Mouse (Mus musculus) neural tube, embryonic 15.5 days (tissue): ENCODE results near the gene Mlh3. TPM values are rescaled to one million over a fixed set of nuclear protein-coding genes. Genes with fewer than 3 reads are reported as not detected.

Experiments used
- ATAC-seq: fragments of 200-750 bp; cut with Nextera tagmentation; 2 replicates; pipeline ENCODE4 v1.8.0; 2017; ENCODE audit warnings: mild to moderate bottlenecking, moderate TSS enrichment, moderate library complexity; ENCODE audit not compliant: low FRiP score
- H3K27ac ChIP-seq: fragments of 300-500 bp; sonication (generic); replicated peaks from 2 replicates; pipeline ENCODE4 v1.5.1; 2015; ENCODE audit warnings: mild to moderate bottlenecking, inconsistent platforms
- H3K27me3 ChIP-seq: fragments of 300-500 bp; sonication (generic); replicated peaks from 2 replicates; pipeline ENCODE4 v1.6.1; 2015; ENCODE audit warnings: inconsistent platforms
- H3K36me3 ChIP-seq: fragments of 300-500 bp; sonication (generic); 2 replicates; pipeline ENCODE4 v1.6.1; 2015; ENCODE audit warnings: inconsistent platforms
- H3K4me1 ChIP-seq: fragments of 300-500 bp; sonication (generic); 2 replicates; pipeline ENCODE4 v1.6.1; 2015; ENCODE audit warnings: inconsistent platforms
- H3K4me2 ChIP-seq: fragments of 300-500 bp; sonication (generic); 2 replicates; pipeline ENCODE4 v1.6.1; 2015; ENCODE audit warnings: inconsistent platforms, mild to moderate bottlenecking, moderate library complexity
- H3K4me3 ChIP-seq: fragments of 300-500 bp; sonication (generic); replicated peaks from 2 replicates; pipeline ENCODE4 v1.5.1; 2015; ENCODE audit warnings: mild to moderate bottlenecking, inconsistent platforms
- H3K9ac ChIP-seq: fragments of 300-500 bp; sonication (generic); replicated peaks from 2 replicates; pipeline ENCODE4 v1.6.1; 2015; ENCODE audit warnings: mild to moderate bottlenecking, inconsistent platforms
- H3K9me3 ChIP-seq: fragments of 300-500 bp; sonication (generic); replicated peaks from 2 replicates; pipeline ENCODE4 v1.6.1; 2016; ENCODE audit warnings: inconsistent platforms
- WGBS: fragments of 180-500 bp; shearing (Covaris S2); methylation state at CpG from one replicate; pipeline ENCODE4 v1.1.7; 2015; ENCODE audit warnings: mixed read lengths; 5-methylcytosine and 5-hydroxymethylcytosine counted together
- polyA plus RNA-seq: library from polyadenylated mRNA; unstranded; fragments of >200 nt; fragmentation: Nextera tagmentation; extraction: Ambion mirVana; gene quantifications from 2 replicates; pipeline ENCODE4 v1.2.1, GENCODE M21; 2015

The Mlh3 gene
- polyA plus RNA-seq, 1 experiment from 2014 or later: 8.5 TPM

GRCm38 (mm10) chr12:85219236-85219904 is 51.0 kb downstream of the Mlh3 start, which contains the start of gene Eif2b2:
Eif2b2 (plus strand) TSS chr12:85219481.
- Histone ChIP-seq H3K27me3 (no peaks in the 10 kb centered on the region), H3K4me2 (peak within 1 kb of the TSS; percentile 96), H3K36me3 (peaks cover 24% of the 10 kb centered on the region), H3K9me3 (no peaks in the 10 kb centered on the region), H3K9ac (peak within 1 kb of the TSS; percentile 49), H3K4me1 (peaks cover 28% of the 10 kb centered on the region), H3K4me3 (peak within 1 kb of the TSS; percentile 75), H3K27ac (peak within 1 kb of the TSS; percentile 86)
- ATAC-seq: peak; percentile 100
- WGBS: under 1% methylated on average over 54 of the region's 54 CpGs

DNA sequence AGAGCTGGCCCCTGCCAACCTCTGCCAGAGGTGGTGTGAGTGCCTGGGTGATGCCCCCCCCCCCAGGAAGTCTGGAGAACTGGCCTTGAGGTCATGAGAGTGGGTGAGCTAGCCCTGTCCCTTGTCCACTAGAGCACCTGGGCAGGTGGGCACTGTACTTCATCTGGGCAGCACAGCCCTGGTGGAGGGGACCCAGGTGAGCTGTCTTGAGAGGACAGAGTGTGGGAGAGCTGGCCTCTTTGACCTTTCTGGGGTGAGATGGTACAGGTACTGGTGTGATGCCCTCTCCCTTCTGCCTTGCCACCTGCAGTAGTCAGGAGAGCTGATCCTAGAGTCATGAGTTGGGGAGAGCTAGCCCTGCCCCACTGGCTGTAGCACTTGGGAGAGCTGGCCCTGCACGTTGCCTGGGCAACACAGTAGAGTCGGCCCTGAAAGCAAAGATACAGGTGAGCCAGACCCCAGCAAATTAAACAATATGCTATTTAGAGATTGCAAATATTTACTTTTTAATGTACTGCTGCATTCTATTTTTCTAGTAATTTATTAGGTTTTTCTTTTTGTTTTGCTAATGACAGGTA is 52.6 kb downstream of the Mlh3 start:
- H3K27ac ChIP-seq: no peak overlapping the region
- ATAC-seq: no peak
- no peaks in the 10 kb centered on the region for H3K9me3 ChIP-seq
- H3K36me3 ChIP-seq: peaks cover 10% of the 10 kb centered on the region
- no peaks in the 10 kb centered on the region for H3K27me3 ChIP-seq
- peaks cover 28% of the 10 kb centered on the region for H3K4me1 ChIP-seq
- WGBS: 87% methylated on average over 2 of the region's 2 CpGs
- no peak overlapping the region for H3K9ac ChIP-seq
- H3K4me2 ChIP-seq: no peak overlapping the region
- H3K4me3 ChIP-seq: no peak overlapping the region

- no peak for ATAC-seq
- WGBS: 83% methylated on average over 5 of the region's 5 CpGs
Observed at GRCm38 (mm10) chr12:85215031-85215430, 55.4 kb downstream of the Mlh3 start.

GRCm38 (mm10) chr12:85208687-85209199 is 61.7 kb downstream of the Mlh3 start:
- Histone ChIP-seq H3K9me3 (no peaks in the 10 kb centered on the region), H3K4me2 (no peak overlapping the region), H3K4me3 (no peak overlapping the region), H3K36me3 (no peaks in the 10 kb centered on the region), H3K27me3 (no peaks in the 10 kb centered on the region), H3K4me1 (no peaks in the 10 kb centered on the region), H3K27ac (no peak overlapping the region), H3K9ac (no peak overlapping the region)
- no peak for ATAC-seq
- 28% methylated on average over 7 of the region's 7 CpGs for WGBS

More at GRCm38 (mm10) chr12:85215031-85215430, 55.4 kb downstream of the Mlh3 start:
- no peaks in the 10 kb centered on the region for H3K9me3 ChIP-seq
- H3K27ac ChIP-seq: no peak overlapping the region
- H3K4me2 ChIP-seq: no peak overlapping the region
- H3K4me1 ChIP-seq: peaks cover 9% of the 10 kb centered on the region
- no peaks in the 10 kb centered on the region for H3K36me3 ChIP-seq
- H3K27me3 ChIP-seq: no peaks in the 10 kb centered on the region
- no peak overlapping the region for H3K4me3 ChIP-seq
- H3K9ac ChIP-seq: no peak overlapping the region

DNA sequence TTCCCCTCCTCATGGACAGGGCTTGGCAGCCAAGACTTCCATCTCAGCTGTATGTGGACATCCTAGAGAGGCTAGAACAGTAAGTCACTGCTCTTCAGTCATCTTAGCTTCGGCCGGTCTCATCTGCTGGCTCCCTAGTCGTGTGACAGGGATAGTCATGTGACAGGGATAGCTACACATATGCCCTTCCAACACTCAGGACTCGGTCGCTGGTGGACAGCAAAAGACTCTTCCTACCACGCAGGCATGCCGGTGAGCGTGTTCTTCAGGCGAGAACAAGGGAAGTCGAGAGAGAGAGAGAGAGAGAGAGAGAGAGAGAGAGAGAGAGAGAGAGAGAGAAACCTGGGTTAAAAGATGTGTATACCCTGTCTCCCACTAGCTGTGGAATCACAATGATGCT is 65.0 kb downstream of the Mlh3 start:
- Histone ChIP-seq H3K4me1 (peaks cover 15% of the 10 kb centered on the region), H3K27ac (no peak overlapping the region), H3K27me3 (no peaks in the 10 kb centered on the region), H3K36me3 (no peaks in the 10 kb centered on the region), H3K4me2 (no peak overlapping the region), H3K9me3 (no peaks in the 10 kb centered on the region), H3K4me3 (no peak overlapping the region), H3K9ac (no peak overlapping the region)
- no peak for ATAC-seq
- 89% methylated on average over 10 of the region's 10 CpGs for WGBS

GRCm38 (mm10) chr12:85204105-85204504 is 66.3 kb downstream of the Mlh3 start:
- 57% methylated on average over 8 of the region's 8 CpGs for WGBS
- no peak for ATAC-seq

DNA sequence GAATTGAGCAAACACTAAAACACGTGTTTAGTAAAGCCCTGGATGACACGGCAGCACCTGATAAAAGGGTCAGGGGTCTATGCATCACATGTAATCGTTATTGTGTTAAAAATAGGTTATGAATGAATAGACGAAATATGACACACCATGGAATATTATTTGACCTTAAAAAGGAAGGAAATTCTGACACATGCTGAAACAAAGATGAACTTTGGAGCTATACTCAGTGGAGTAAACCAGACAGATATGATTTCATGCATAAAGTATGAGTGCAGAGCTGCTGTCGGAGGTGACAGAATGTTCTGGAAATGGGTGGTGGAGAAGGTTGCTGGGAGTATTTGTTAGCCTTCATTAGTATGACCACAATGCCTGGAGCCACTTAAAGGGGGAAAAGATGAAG is 66.7 kb downstream of the Mlh3 start:
- no peaks in the 10 kb centered on the region for H3K27me3 ChIP-seq
- 82% methylated on average over 5 of the region's 5 CpGs for WGBS
- H3K27ac ChIP-seq: no peak overlapping the region
- H3K9ac ChIP-seq: no peak overlapping the region
- no peaks in the 10 kb centered on the region for H3K9me3 ChIP-seq
- no peaks in the 10 kb centered on the region for H3K36me3 ChIP-seq
- no peak overlapping the region for H3K4me3 ChIP-seq
- no peak overlapping the region for H3K4me2 ChIP-seq
- H3K4me1 ChIP-seq: peaks cover 15% of the 10 kb centered on the region
- ATAC-seq: no peak

More at GRCm38 (mm10) chr12:85204105-85204504, 66.3 kb downstream of the Mlh3 start:
- H3K27me3 ChIP-seq: no peaks in the 10 kb centered on the region
- no peak overlapping the region for H3K4me2 ChIP-seq
- H3K27ac ChIP-seq: no peak overlapping the region
- H3K9ac ChIP-seq: no peak overlapping the region
- no peak overlapping the region for H3K4me3 ChIP-seq
- H3K36me3 ChIP-seq: no peaks in the 10 kb centered on the region
- no peaks in the 10 kb centered on the region for H3K9me3 ChIP-seq
- H3K4me1 ChIP-seq: peaks cover 15% of the 10 kb centered on the region

DNA sequence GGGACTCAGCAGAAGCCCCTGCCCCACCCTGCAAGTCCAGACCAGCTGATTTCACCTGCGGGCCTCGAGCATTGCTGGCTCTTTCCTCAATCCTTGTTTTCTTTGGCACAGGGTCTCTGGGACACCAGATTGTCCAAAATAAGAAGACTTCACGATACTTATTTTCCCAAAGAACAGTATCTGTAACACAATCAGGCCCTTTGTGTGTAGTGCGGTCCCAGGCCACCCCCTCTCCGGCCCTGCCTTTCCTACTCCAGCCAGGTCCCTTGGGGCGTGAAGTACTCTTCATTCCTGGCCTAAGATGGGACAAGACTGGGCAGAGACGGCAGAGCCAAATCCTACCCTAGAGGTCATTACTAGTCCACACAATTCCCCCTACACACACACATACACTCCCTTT is 68.2 kb downstream of the Mlh3 start:
- 87% methylated on average over 7 of the region's 7 CpGs for WGBS
- Histone ChIP-seq H3K9me3 (no peaks in the 10 kb centered on the region), H3K4me2 (no peak overlapping the region), H3K36me3 (no peaks in the 10 kb centered on the region), H3K27me3 (no peaks in the 10 kb centered on the region), H3K4me1 (peaks cover 15% of the 10 kb centered on the region), H3K4me3 (no peak overlapping the region), H3K27ac (no peak overlapping the region), H3K9ac (no peak overlapping the region)
- no peak for ATAC-seq

DNA sequence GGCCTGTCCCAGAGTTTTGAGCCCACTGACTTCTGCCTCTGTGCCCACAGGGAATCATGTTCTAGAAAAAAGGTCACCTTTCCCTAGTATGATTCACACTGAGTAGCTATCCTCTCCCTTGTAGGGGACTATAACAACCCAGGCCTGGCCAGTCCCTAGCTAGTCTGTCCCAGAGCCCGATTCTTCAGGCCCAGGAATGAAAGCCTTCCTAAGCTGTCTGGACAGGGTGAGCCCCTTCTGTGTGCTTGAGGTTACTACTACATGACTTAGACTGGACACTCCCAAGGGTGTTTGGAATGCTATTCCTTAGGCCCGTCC is 68.6 kb downstream of the Mlh3 start:
- peak overlapping the region; percentile 60; the same call in 1 of the 2 replicates for H3K27ac ChIP-seq
- WGBS: 83% methylated on average over 2 of the region's 2 CpGs

DNA sequence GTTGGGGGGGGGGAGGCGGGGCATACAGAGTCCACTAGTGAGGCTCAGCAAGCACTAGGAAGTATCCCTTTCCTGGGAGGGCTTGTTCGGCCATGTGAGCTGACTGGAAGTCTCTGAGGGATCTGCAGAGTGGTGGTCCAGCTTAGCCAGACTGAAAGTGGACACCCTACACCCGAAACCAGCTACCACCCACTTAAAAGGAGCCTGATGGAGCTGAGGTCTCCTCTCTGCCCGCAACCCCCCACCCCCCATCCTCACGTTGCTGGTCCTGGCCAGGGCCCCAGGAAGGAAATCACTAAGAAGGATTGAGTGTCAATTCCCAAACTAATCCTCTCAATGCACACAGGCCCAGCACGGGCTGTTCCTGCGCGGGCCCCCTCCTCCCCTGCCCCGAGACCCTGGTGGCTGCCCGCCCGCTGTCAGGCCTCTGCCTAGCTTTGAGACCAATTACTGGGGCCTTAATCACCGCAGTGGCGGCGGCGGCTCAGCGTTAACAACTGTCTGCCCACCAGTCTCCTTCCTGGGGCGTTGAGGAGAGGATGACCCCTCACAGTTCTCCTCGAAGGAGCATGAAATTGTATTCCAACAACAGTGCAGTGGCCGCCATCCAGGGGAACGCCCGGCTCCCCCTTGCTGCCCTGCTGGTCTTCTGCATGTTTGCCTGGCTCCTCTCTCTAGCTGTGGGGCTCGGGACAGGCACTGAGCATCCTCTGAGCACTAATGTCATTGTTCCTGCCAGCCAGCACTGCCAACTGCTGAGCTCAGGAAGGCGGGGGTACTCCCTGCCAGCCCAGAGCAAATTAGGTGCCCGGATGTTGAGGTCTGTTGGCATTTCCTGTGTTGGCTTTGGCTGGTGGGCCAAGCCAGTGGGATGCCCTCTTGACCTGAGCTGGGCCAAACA is 69.2 kb downstream of the Mlh3 start:
- H3K4me3 ChIP-seq: no peak overlapping the region
- H3K4me1 ChIP-seq: peaks cover 15% of the 10 kb centered on the region
- peak overlapping the region; percentile 11; the same call in 1 of the 2 replicates for H3K4me2 ChIP-seq
- no peak overlapping the region for H3K9ac ChIP-seq
- peak overlapping the region; percentile 60 for H3K27ac ChIP-seq
- H3K36me3 ChIP-seq: no peaks in the 10 kb centered on the region
- no peaks in the 10 kb centered on the region for H3K9me3 ChIP-seq
- 26% methylated on average over 24 of the region's 24 CpGs for WGBS
- ATAC-seq: peak; percentile 68; the same call in 1 of the 2 replicates
- no peaks in the 10 kb centered on the region for H3K27me3 ChIP-seq

More for the DNA sequence above, 68.6 kb downstream of the Mlh3 start:
- no peak overlapping the region for H3K4me2 ChIP-seq
- no peak for ATAC-seq
- H3K4me3 ChIP-seq: no peak overlapping the region
- no peaks in the 10 kb centered on the region for H3K9me3 ChIP-seq
- no peaks in the 10 kb centered on the region for H3K27me3 ChIP-seq
- peaks cover 15% of the 10 kb centered on the region for H3K4me1 ChIP-seq
- no peak overlapping the region for H3K9ac ChIP-seq
- H3K36me3 ChIP-seq: no peaks in the 10 kb centered on the region

- no peaks in the 10 kb centered on the region for H3K9me3 ChIP-seq
- no peak overlapping the region for H3K4me3 ChIP-seq
- H3K36me3 ChIP-seq: no peaks in the 10 kb centered on the region
- peaks cover 17% of the 10 kb centered on the region for H3K4me1 ChIP-seq
- H3K27me3 ChIP-seq: no peaks in the 10 kb centered on the region
- H3K9ac ChIP-seq: no peak overlapping the region
- ATAC-seq: no peak
- 79% methylated on average over 1 of the region's 1 CpGs for WGBS
- no peak overlapping the region for H3K27ac ChIP-seq
- no peak overlapping the region for H3K4me2 ChIP-seq
Observed at GRCm38 (mm10) chr12:85199954-85200353, 70.4 kb downstream of the Mlh3 start.
